22 mouse cellular contexts compared by ENCODE assay signal in genomic region chr16:37422874-37423273, GRCm38 (mm10). TPM values are rescaled to one million over a fixed set of nuclear protein-coding genes. Genes with fewer than 3 reads are reported as not detected.
A peak's percentile ranks its signal among the peaks of the same experiment; 100 is the strongest.
DNase-seq lines count a peak whose midpoint lies in the region; ATAC-seq and TF ChIP-seq lines count a peak whose summit lies in the region.
"Had no signal": no experiment of that assay in that cellular context is flagged by ENCODE, and none has a peak within 500 bp of the region (broad histone marks: within the 10 kb centered on the region; RNA-seq: fewer than 3 reads in every experiment).

No protein-coding gene starts in this region.

- H3K9me3 ChIP-seq in heart, embryonic 11.5 days (replicated peaks; ENCODE audit: control insufficient read depth, low read length), result no peaks in the 10 kb centered on the region
- H3K9me3 ChIP-seq: limb, embryonic 12.5 days; liver, embryonic 12.5 days; stomach, embryonic 15.5 days had no signal

- H3K36me3 ChIP-seq in heart, embryonic 11.5 days (ENCODE audit: control insufficient read depth, insufficient read depth, low read length), result no peaks in the 10 kb centered on the region
- no peaks in the 10 kb centered on the region for H3K36me3 ChIP-seq in testis, adult 2 months (ENCODE audit: control insufficient read depth, insufficient read depth, low read length)
- H3K36me3 ChIP-seq: limb, embryonic 12.5 days; liver, embryonic 12.5 days; stomach, embryonic 15.5 days had no signal

- ATAC-seq in cerebellum, adult (ENCODE audit: insufficient number of reproducible peaks, low FRiP score, low TSS enrichment), result peak; percentile 61; the same call in 1 of the 2 replicates
- no peak for ATAC-seq in heart, embryonic 11.5 days (replicated peaks; ENCODE audit: insufficient number of reproducible peaks, low FRiP score, low TSS enrichment)
- ATAC-seq: forebrain, embryonic 16.5 days; liver, embryonic 12.5 days; midbrain, embryonic 16.5 days; Patski had no signal

- no peak overlapping the region for H3K4me3 ChIP-seq in heart, embryonic 11.5 days (ENCODE audit: low read depth, low read length)
- H3K4me3 ChIP-seq in testis, adult 2 months (ENCODE audit: control insufficient read depth, low read depth, low read length), result peak overlapping the region; percentile 58
- H3K4me3 ChIP-seq: limb, embryonic 12.5 days; liver, embryonic 12.5 days; stomach, embryonic 15.5 days had no signal

- no peaks in the 10 kb centered on the region for H3K4me1 ChIP-seq in heart, embryonic 11.5 days (ENCODE audit: control insufficient read depth, insufficient read depth, low read length)
- no peaks in the 10 kb centered on the region for H3K4me1 ChIP-seq in testis, adult 2 months (ENCODE audit: control insufficient read depth, insufficient read depth, low read length)
- H3K4me1 ChIP-seq: limb, embryonic 12.5 days; liver, embryonic 12.5 days; stomach, embryonic 15.5 days had no signal

- no peak overlapping the region for H3K9ac ChIP-seq in heart, embryonic 11.5 days (ENCODE audit: low read depth, low read length)
- H3K9ac ChIP-seq: limb, embryonic 12.5 days; liver, embryonic 12.5 days; stomach, embryonic 15.5 days had no signal

- H3K4me2 ChIP-seq in heart, embryonic 11.5 days, result no peak overlapping the region
- H3K4me2 ChIP-seq: limb, embryonic 12.5 days; liver, embryonic 12.5 days; stomach, embryonic 15.5 days had no signal

- DNase-seq in cerebellum, adult 9-10 months, result no peak
- peak; percentile 49 for DNase-seq in heart, postnatal 10 days
- no peak for DNase-seq in testis, postnatal 14 days (ENCODE audit: low spot score)
- DNase-seq in thymus, postnatal 14 days, result no peak
- no peak for DNase-seq in ovary, postnatal 14 days (ENCODE audit: low spot score)
- DNase-seq: adrenal gland, postnatal 10 days; kidney, adult 9 months; kidney, postnatal 25 days; lung, adult 2 months; right cerebral cortex, postnatal 25 days had no signal

- 73% methylated on average over 5 of the region's 5 CpGs for WGBS in heart, embryonic 11.5 days (ENCODE audit: insufficient replicate concordance)

- no peak overlapping the region for H3K27ac ChIP-seq in heart, embryonic 11.5 days (ENCODE audit: low read depth, low read length)
- H3K27ac ChIP-seq in testis, adult 2 months (ENCODE audit: control insufficient read depth, insufficient read depth, low read depth, low read length), result no peak overlapping the region
- H3K27ac ChIP-seq: limb, embryonic 12.5 days; liver, embryonic 12.5 days; stomach, embryonic 15.5 days had no signal

- H3K27me3 ChIP-seq in heart, embryonic 11.5 days (ENCODE audit: control insufficient read depth, insufficient read depth, low read length), result no peaks in the 10 kb centered on the region
- no peaks in the 10 kb centered on the region for H3K27me3 ChIP-seq in testis, adult 2 months (ENCODE audit: control insufficient read depth, insufficient read depth, low read length)
- H3K27me3 ChIP-seq: limb, embryonic 12.5 days; liver, embryonic 12.5 days; Patski; stomach, embryonic 15.5 days had no signal

- TF ChIP-seq CTCF in testis, adult 2 months (IDR thresholded peaks at IDR 0.05; ENCODE audit: control insufficient read depth, insufficient read depth, insufficient replicate concordance, low read depth, low read length), result no peak

- intact Hi-C loops in heart, postnatal 10 days (cut with DNase I), result no loop called here

- no peak for TF ChIP-seq POLR2A in testis, adult 2 months (IDR thresholded peaks at IDR 0.05; ENCODE audit: control insufficient read depth, low read depth, low read length)

RNA-seq across cellular contexts. Expression of gene Stxbp5l, which starts 38.1 kb away (rescaled TPM):
- under 1 TPM in 1 of 2 experiments, not detected in 1; 0.05 TPM for total RNA-seq in heart, postnatal 10 days (2021)
- 0.47 and 0.77 TPM in 2 replicates for polyA plus RNA-seq in heart, embryonic 11.5 days (2014; fragmentation: Nextera tagmentation; extraction: Ambion mirVana)
- 1.2 and 1.5 TPM in 2 replicates for polyA plus RNA-seq in testis, adult 2 months (2012; rRNA removed)
- total RNA-seq: megakaryocyte-erythroid progenitor cell, adult 5-6 weeks; neutrophil, adult 5-6 weeks had no signal
- polyA plus RNA-seq: lung, adult 2 months; spleen, adult 2 months had no signal

Comparison
In these comparisons a context has a peak if more than half of its experiments do, and no peak if none do; other contexts are left out.
1. DNase-seq: peak in heart, postnatal 10 days (2 of 2); none in cerebellum, adult 9-10 months (single experiment), testis, postnatal 14 days (single experiment), thymus, postnatal 14 days (single experiment) and ovary, postnatal 14 days (single experiment).